Mouse (Mus musculus) left cerebral cortex, postnatal 4 days (tissue): ENCODE results near the gene Gm21860. TPM values are rescaled to one million over a fixed set of nuclear protein-coding genes. Genes with fewer than 3 reads are reported as not detected.
"Not testable (repeated sequence)": the region's sequence is repeated elsewhere in the genome, so short reads cannot be mapped to it uniquely, and the experiment has no call there.

Experiments used
- DNase-seq: peaks from one replicate; pipeline ENCODE4 v3.0.0-alpha.2; 2022
- intact Hi-C: fragments of 180-260 bp; cut with DNase I; formaldehyde crosslinking; loops from one replicate; pipeline ENCODE4 v1.15.1; 2025
- total RNA-seq, 2 experiments: library from RNA; stranded (reverse); gene quantifications; 2 replicates each; pipeline ENCODE4 v1.2.3; 2021

The Gm21860 gene
- not detected for total RNA-seq

- intact Hi-C loops, DNase-seq: not testable (repeated sequence)
Measured at GRCm38 (mm10) chrY:90754721-90755120, at the start of gene Gm21860. Gene Gm21860, minus strand, starts transcription at chrY:90754821.

GRCm38 (mm10) chrY:90784438-90784837 lies 29.8 kb upstream of the Gm21860 start, which contains the start of gene Gm47283:
Gene Gm47283, plus strand, starts transcription at chrY:90784738.
- DNase-seq, result not testable (repeated sequence)

DNA sequence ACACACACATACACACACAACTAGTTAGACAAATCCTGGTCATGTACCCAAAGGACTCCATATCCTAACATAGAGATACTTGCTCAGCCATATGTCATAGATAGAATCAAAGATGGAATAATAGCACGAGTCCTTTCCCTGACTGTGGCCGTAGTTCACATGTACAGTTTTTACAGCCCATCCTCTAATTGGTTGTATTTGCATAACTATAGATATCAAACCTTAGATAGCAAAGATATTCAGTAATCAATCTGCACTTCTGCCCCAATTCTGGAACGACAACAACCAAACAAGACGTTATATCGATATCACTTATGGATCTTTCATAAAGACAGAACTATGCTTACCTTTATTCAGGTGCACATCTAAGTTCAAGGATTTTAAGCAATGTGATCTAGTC lies 9.4 kb downstream of the Gm21860 start:
- intact Hi-C loops, DNase-seq: not testable (repeated sequence)

More at GRCm38 (mm10) chrY:90784438-90784837, 29.8 kb upstream of the Gm21860 start, which contains the start of gene Gm47283:
- intact Hi-C loops, result not testable (repeated sequence)

- intact Hi-C loops, result not testable (repeated sequence)
- DNase-seq, result peak; percentile 88
Measured at GRCm38 (mm10) chrY:90744381-90744981, 10.1 kb downstream of the Gm21860 start.

- DNase-seq, result peak; percentile 24
- intact Hi-C loops, result no loop called here
Measured at GRCm38 (mm10) chrY:90743811-90744220, 10.8 kb downstream of the Gm21860 start.

DNA sequence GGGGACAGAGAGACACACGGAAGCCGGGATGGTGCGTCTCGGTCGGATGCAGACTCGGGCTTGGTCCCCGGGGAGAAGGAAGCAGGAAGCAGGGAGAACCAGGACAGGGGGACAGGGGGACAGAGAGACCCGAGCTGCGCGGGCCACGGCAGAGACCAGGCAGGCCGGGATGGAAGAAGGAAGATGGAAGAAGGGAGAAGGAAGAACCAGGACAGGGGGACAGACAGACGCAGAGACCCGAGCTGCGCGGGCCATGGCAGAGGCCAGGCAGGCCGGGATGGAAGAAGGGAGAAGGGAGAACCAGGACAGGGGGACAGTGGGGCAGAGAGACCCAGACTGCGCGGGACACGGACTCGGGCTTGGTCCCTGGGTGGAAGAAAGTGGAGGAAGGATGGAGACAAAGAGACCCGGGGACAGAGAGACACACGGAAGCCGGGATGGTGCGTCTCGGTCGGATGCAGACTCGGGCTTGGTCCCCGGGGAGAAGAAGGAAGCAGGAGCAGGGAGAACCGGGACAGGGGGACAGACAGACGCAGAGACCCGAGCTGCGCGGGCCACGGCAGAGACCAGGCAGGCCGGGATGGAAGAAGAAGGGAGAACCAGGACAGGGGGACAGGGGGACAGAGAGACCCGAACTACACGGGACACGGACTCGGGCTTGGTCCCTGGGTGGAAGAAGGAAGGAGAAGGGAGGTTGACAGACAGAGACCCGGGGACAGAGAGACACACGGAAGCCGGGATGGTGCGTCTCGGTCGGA lies 11.4 kb downstream of the Gm21860 start:
- peak; percentile 34 for DNase-seq
- intact Hi-C loops, result not testable (repeated sequence)

- intact Hi-C loops, result not testable (repeated sequence)
- peak; percentile 47 for DNase-seq
Measured at GRCm38 (mm10) chrY:90742261-90743052, 12.2 kb downstream of the Gm21860 start.

GRCm38 (mm10) chrY:90741452-90742260 lies 13.0 kb downstream of the Gm21860 start:
- peak; percentile 71 for DNase-seq
- intact Hi-C loops, result not testable (repeated sequence)

- intact Hi-C loops, result not testable (repeated sequence)
- peak; percentile 41 for DNase-seq
Measured at GRCm38 (mm10) chrY:90741006-90741405, 13.6 kb downstream of the Gm21860 start.

- intact Hi-C loops, result no loop called here
- peak; percentile 64 for DNase-seq
Measured at GRCm38 (mm10) chrY:90740013-90740561, 14.5 kb downstream of the Gm21860 start.

DNA sequence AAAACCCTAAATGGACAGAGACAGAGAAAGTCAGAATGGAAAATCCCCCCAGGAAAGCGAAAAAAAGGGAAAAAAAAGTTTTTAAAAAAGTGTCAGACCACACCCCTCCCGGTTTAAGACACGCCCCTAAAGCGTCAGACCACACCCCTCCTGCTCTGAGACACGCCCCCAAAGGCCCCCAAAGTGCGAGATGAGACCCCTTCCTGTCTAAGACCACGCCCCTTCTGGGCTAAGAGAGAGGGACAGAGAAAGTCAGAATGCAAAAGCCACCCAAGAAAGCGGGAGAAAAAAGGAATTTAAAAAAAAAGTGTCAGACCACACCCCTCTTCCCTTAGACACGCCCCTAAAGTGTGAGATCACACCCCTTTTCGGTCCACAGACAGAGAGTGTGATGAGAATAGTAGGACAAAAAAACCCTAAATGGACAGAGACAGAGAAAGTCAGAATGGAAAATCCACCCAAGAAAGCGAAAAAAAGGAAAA lies 15.0 kb downstream of the Gm21860 start:
- DNase-seq, result peak; percentile 57
- intact Hi-C loops, result not testable (repeated sequence)

GRCm38 (mm10) chrY:90738841-90739530 lies 15.6 kb downstream of the Gm21860 start:
- peak; percentile 51 for DNase-seq
- intact Hi-C loops, result not testable (repeated sequence)

DNA sequence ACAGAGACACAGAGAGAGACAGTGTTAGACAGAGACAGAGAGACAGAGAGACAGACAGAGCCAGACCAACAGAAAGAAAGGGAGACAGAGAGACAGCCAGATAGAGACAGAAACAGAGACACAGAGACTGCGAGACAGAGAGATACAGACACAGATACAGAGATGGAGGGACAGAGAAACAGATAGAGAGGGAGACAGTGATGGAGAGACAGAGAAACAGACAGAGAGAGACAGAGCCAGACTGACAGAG lies 16.3 kb downstream of the Gm21860 start:
- intact Hi-C loops, result no loop called here
- DNase-seq, result no peak

DNA sequence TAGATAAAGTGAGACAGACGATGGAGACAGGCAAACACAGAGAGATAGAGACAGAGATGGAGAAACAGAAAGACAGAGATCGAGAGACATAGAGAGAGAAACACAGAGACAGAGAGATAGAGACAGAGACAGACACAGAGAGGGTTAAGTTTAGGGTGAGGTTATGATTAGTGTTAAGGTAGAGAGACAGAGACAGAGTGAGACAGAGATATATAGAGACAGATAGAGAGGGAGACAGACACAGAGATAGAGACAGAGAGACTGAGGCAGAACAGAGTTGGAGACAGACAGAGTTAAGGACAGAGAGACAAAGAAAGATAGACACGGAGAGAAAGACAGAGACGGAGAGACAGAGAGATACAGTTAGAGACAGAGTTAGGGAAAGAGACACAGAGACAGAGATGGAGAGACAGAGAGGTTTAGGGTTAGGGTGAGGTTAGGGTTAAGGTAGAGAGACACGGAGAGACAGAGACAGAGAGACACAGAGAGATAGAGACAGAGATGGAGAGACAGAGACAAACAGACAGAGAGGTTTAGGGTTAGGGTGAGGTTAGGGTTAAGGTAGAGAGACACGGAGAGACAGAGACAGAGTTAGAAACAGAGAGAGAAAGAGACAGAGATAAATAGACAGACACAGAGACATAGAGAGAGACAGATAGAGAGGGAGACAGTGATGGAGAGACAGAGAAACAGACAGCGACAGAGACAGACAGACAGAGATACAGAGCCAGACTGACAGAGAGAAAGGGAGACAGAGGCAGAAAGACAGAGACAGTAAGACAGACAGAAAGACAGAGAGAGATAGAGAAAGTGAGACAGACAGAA lies 16.8 kb downstream of the Gm21860 start:
- no peak for DNase-seq
- intact Hi-C loops, result no loop called here

DNA sequence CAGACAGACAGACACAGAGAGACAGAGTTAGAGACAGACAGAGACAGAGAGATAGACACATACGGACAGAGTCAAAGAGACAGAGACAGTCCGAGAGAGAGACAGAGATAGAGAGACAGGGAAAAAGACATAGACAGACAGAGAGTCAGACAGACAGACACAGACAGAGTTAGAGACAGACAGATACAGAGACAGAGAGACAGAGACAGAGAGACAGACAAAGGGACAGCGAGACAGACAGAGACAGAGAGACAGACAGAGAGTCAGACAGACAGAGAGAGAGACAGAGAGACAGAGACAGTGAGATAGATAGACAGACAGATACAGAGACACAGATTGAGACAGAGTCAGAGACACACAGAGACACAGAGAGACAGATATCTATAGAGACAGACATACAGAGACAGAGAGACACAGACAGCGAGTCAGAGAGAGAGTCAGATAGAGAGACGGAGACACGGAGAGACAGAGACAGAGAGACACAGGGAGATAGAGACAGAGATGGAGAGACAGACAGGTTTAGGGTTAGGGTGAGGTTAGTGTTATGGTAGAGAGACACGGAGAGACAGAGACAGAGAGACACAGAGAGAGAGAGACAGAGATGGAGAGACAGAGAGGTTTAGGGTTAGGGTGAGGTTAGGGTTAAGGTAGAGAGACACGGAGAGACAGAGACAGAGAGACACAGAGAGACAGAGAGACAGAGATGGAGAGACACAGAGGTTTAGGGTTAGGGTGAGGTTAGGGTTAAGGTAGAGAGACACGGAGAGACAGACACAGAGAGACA lies 18.2 kb downstream of the Gm21860 start:
- intact Hi-C loops, result not testable (repeated sequence)

DNA sequence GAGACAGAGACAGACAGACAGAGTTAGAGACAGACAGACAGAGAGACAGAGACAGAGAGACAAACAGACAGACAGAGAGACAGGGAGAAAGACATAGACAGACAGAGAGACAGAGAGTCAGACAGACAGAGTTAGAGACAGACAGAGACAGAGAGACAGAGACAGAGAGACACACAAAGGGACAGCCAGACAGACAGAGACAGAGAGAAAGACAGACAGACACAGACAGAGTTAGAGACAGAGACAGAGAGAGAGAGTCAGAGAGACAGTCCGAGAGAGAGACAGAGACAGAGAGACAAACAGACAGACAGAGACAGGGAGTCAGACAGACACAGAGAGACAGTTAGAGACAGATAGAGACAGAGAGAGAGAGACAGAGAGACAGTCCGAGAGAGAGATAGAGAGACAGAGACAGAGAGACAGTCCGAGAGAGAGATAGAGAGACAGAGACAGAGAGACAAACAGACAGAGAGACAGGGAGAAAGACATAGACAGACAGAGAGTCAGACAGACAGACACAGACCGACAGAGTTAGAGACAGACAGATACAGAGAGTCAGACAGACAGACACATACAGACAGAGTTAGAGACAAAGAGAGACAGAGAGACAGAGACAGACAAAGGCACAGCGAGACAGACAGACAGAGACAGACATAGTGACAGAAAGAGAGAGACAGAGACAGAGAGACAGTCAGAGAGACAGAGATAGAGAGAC lies 19.3 kb downstream of the Gm21860 start:
- DNase-seq, intact Hi-C loops: not testable (repeated sequence)

More for the DNA sequence above, 18.2 kb downstream of the Gm21860 start:
- not testable (repeated sequence) for DNase-seq

GRCm38 (mm10) chrY:90734334-90734696 lies 20.3 kb downstream of the Gm21860 start:
- peak; percentile 54 for DNase-seq
- intact Hi-C loops, result not testable (repeated sequence)
